In the genomic region with DNA sequence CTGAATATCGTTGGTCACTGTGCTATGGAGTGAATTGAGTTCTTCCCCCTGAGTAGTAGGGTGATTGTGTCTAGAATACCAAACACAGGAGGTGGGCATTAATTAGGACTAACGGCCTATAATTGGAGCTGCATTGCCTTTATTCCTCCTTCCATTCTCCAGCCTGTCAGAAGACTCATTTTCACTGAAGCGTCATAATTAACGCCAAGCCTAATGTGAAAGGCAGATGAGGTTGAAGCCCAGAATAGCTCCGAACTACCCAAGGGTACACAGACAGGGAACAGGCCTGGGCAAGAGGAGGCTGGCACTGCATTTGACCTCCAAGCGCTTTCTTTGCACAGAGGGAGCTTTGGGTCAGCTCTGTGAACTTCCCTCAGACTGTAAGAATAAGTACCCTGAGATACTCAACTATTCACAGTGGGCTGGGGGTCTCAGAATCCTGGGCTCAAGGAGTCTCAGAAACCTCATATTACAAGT, we compare ENCODE assay signal across 14 mouse cellular contexts.
DNase-seq lines count a peak whose midpoint lies in the region; ATAC-seq lines count a peak whose summit lies in the region.
"Had no signal": no experiment of that assay in that cellular context is flagged by ENCODE, and none has a peak within 500 bp of the region (broad histone marks: within the 10 kb centered on the region; RNA-seq: fewer than 3 reads in every experiment).

No protein-coding gene starts in this region.

- WGBS in hindbrain, embryonic 15.5 days: 30% methylated on average over 6 of the region's 6 CpGs
- 15% methylated on average over 6 of the region's 6 CpGs for WGBS in neural tube, embryonic 13.5 days

- no peaks in the 10 kb centered on the region for H3K27me3 ChIP-seq in hindbrain, embryonic 15.5 days
- H3K27me3 ChIP-seq in neural tube, embryonic 13.5 days: no peaks in the 10 kb centered on the region
- H3K27me3 ChIP-seq: limb, embryonic 13.5 days had no signal

- H3K4me1 ChIP-seq in hindbrain, embryonic 15.5 days (replicated peaks): peaks cover 4% of the 10 kb centered on the region; the same call in 1 of the 2 replicates
- H3K4me1 ChIP-seq in neural tube, embryonic 13.5 days (replicated peaks): peaks cover 10% of the 10 kb centered on the region
- H3K4me1 ChIP-seq: limb, embryonic 13.5 days had no signal

- intact Hi-C loops in heart, postnatal 25 days (cut with DNase I): no loop called here

- H3K9ac ChIP-seq in hindbrain, embryonic 15.5 days: no peak overlapping the region
- H3K9ac ChIP-seq in neural tube, embryonic 13.5 days: no peak overlapping the region
- H3K9ac ChIP-seq: limb, embryonic 13.5 days had no signal

- H3K9me3 ChIP-seq in hindbrain, embryonic 15.5 days: no peaks in the 10 kb centered on the region
- no peaks in the 10 kb centered on the region for H3K9me3 ChIP-seq in neural tube, embryonic 13.5 days
- H3K9me3 ChIP-seq: limb, embryonic 13.5 days had no signal

- H3K4me2 ChIP-seq in hindbrain, embryonic 15.5 days: no peak overlapping the region
- H3K4me2 ChIP-seq in neural tube, embryonic 13.5 days: no peak overlapping the region
- H3K4me2 ChIP-seq: limb, embryonic 13.5 days had no signal

- H3K36me3 ChIP-seq in hindbrain, embryonic 15.5 days: no peaks in the 10 kb centered on the region
- no peaks in the 10 kb centered on the region for H3K36me3 ChIP-seq in neural tube, embryonic 13.5 days
- H3K36me3 ChIP-seq: limb, embryonic 13.5 days had no signal

- peak; percentile 45; the same call in 1 of the 2 replicates for ATAC-seq in hindbrain, embryonic 15.5 days (ENCODE audit: low FRiP score, low read depth)
- ATAC-seq in neural tube, embryonic 13.5 days (ENCODE audit: low read depth): 0 out of 2 replicates have a peak, but pooled peaks have one; percentile 36
- ATAC-seq: lung, postnatal 0 days had no signal

- H3K4me3 ChIP-seq in hindbrain, embryonic 15.5 days: no peak overlapping the region
- no peak overlapping the region for H3K4me3 ChIP-seq in neural tube, embryonic 13.5 days
- H3K4me3 ChIP-seq: limb, embryonic 13.5 days; myocyte had no signal

- peak; percentile 62 for DNase-seq in heart, adult 11 months
- DNase-seq in heart, postnatal 25 days (ENCODE audit: low spot score): no peak
- peak; percentile 5 for DNase-seq in embryo, embryonic 11 days
- no peak for DNase-seq in heart, adult 8-10 months (ENCODE audit: low spot score)
- no peak for DNase-seq in thymus, postnatal 4 days
- DNase-seq in thymus, postnatal 36 days: no peak
- DNase-seq: B cell, adult 2 months; heart, postnatal 4 days; kidney, postnatal 25 days had no signal

- H3K27ac ChIP-seq in hindbrain, embryonic 15.5 days (replicated peaks): no peak overlapping the region
- no peak overlapping the region for H3K27ac ChIP-seq in neural tube, embryonic 13.5 days (replicated peaks)
- H3K27ac ChIP-seq: limb, embryonic 13.5 days had no signal

Comparison
In these comparisons a context has a peak if more than half of its experiments do, and no peak if none do; other contexts are left out.
1. DNase-seq: peak in heart, adult 11 months (single experiment) and embryo, embryonic 11 days (single experiment); none in heart, postnatal 25 days (single experiment), heart, adult 8-10 months (single experiment), thymus, postnatal 4 days (single experiment) and thymus, postnatal 36 days (0 of 2).